16 mouse cellular contexts compared by ENCODE assay signal in the genomic region with DNA sequence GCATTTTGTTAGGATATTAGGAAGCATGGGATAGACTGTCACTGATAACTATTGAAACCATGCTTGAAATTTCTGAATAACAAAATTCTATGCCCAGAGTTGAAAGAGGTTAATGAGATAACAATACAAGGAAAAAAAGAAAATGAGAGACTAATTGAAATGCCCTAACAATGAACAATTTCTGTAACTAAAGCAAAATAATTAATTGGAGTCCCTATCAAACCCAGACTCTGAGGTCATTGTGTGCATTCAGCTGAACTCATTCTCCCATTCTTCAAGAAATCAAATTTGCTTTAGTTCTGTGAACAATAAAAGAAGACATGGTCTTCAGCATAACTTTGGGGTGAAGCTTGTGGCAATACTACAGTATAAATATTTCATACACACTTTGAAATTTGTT.
"Had no signal": no experiment of that assay in that cellular context is flagged by ENCODE, and none has a peak within 500 bp of the region (broad histone marks: within the 10 kb centered on the region; RNA-seq: fewer than 3 reads in every experiment).

No protein-coding gene starts in this region.

- H3K9ac ChIP-seq: neural tube, embryonic 12.5 days; neural tube, embryonic 13.5 days; neural tube, embryonic 15.5 days; stomach, embryonic 15.5 days had no signal

- H3K27me3 ChIP-seq: neural tube, embryonic 12.5 days; neural tube, embryonic 13.5 days; neural tube, embryonic 15.5 days; stomach, embryonic 15.5 days had no signal

- H3K4me1 ChIP-seq: neural tube, embryonic 12.5 days; neural tube, embryonic 13.5 days; neural tube, embryonic 15.5 days; stomach, embryonic 15.5 days had no signal

- H3K27ac ChIP-seq: neural tube, embryonic 12.5 days; neural tube, embryonic 13.5 days; neural tube, embryonic 15.5 days; stomach, embryonic 15.5 days; stomach, postnatal 0 days had no signal

- H3K4me3 ChIP-seq: neural tube, embryonic 12.5 days; neural tube, embryonic 13.5 days; neural tube, embryonic 15.5 days; stomach, embryonic 15.5 days had no signal

- H3K36me3 ChIP-seq: neural tube, embryonic 12.5 days; neural tube, embryonic 13.5 days; neural tube, embryonic 15.5 days; stomach, embryonic 15.5 days had no signal

- H3K9me3 ChIP-seq: neural tube, embryonic 12.5 days; neural tube, embryonic 13.5 days; neural tube, embryonic 15.5 days; stomach, embryonic 15.5 days had no signal

- H3K4me2 ChIP-seq: neural tube, embryonic 12.5 days; neural tube, embryonic 13.5 days; neural tube, embryonic 15.5 days; stomach, embryonic 15.5 days had no signal

- DNase-seq: right cerebral cortex, adult 18-20 months; right cerebral cortex, postnatal 14 days; right cerebral cortex, postnatal 25 days; right cerebral cortex, postnatal 4 days; spleen, adult 18-20 months; thymus, adult 18-20 months; thymus, adult 2 months; thymus, postnatal 14 days; thymus, postnatal 25 days; thymus, postnatal 36 days; thymus, postnatal 4 days had no signal
